Mouse (Mus musculus): ENCODE data around the gene Epha10. TPM values are rescaled to one million over a fixed set of nuclear protein-coding genes. Genes with fewer than 3 reads are reported as not detected.

The Epha10 gene
- polyA plus RNA-seq (2012; rRNA removed; ENCODE audit: low replicate concordance), result not detected in 2 replicates

DNA sequence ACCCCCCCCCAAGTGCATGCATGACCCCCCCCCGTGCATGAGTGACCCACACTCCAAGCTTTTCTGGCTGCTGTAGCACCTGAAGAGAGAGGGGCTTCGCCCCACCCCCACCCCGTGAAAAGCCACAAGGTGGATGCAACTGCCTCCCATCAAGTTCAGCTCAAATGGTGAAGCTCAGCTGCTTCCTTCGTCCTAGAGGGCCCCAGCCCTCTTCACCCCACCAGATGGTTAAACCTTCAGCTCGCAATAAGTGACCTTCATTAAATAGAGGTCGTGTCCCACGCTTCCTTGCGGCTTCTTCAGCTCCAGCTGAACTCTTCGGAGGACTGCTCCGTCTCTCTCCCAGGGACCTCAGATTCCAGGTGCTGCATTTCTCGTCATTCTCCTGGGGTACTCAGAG is at the start of gene Epha10:
Gene Epha10 (plus strand): TSS at position 301 of the 400 bp plus-strand sequence.

GRCm38 (mm10) chr4:124850261-124850913 is 30.3 kb upstream of the Epha10 start, which contains the start of gene Yrdc:
TSS of gene Yrdc (plus strand) at chr4:124850679.

DNA sequence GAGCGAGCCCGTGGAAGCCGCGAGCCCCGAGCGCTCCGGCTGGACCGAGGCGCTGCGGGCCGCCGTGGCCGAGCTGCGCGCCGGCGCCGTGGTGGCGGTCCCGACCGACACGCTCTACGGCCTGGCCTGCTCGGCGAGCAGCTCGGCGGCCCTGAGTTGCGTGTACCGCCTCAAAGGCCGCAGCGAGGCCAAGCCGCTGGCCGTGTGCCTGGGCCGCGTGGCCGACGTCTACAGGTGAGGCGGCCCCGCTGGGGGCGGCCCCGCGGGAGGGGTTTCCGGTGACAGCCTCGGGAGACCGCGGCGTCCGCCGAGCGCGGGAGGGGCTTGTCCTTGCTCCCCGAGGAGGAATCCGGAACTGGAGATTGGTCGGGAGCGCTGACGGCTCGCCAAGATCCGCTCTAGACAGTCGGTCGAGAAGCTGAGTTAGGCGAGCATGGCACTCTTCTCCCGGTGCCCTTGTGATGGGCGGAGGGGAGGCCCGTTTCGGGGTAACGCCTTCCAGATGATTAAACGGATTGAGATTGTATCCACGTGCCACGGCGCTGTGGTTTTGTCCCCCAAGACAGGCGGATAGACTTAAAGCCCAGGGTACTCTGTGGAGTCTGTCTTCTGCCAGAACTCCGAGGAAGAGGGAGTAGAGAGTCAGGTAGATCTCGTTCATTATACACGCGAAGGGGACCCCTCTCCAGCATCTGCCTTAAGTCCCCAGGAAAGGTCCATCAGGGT is 29.6 kb upstream of the Epha10 start, which contains the start of gene 1110065P20Rik:
Gene 1110065P20Rik (minus strand): TSS at position 264 of the 726 bp plus-strand sequence.

GRCm38 (mm10) chr4:124861283-124862188 is 19.2 kb upstream of the Epha10 start, which contains the start of gene Maneal:
TSS of gene Maneal (minus strand) at chr4:124862171.

DNA sequence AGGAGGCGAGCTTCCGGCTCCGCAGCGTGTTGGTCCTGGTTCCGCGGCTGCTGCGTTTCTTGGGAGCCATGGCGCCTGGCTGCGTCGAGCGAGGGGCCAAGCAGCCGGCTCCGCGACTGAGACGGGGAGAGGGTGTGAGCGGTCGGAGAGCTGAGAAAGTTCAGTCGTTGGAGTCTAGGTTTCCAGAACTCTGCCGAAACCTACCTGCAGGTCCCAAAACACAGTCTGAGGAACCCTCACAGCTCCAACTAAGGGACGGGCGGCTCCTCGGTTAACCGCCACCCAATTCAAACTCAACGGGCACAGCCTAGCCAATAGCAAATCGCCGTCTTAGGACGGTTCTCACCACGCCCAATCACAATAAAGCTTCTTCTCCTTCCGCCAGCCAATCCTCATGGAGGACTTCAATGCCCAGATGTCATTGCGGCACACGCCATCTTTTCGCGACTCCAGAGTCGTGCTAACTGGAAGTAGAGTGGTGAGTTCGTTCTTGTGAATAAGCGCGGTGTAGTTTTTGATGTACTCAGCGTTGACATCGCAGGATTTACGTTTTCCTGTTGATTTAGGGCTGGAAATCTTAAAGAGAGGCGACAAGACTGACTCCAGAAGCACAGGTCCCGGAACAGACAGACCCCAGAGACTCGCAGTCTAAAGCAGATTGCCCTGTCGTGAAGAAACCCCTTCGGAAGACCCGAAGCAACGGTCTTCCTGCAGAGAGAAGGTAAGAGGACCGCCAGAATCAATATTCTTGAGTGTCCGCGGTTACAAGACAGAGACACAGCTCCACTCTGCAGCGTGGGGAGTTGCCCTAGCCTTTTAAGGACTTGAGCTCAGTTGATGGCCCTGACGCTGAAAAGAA is 56.1 kb downstream of the Epha10 start, which contains the start of gene 9930104L06Rik:
Gene 9930104L06Rik (plus strand): TSS at position 436 of the 859 bp plus-strand sequence.

GRCm38 (mm10) chr4:124939211-124939610 is 58.5 kb downstream of the Epha10 start, which contains the start of gene Cdca8:
TSS of gene Cdca8 (minus strand) at chr4:124939311.

Other genes starting within 250 kb of the Epha10 start
- gene Pou3f1, start 224.1 kb upstream of the Epha10 start, polyA plus RNA-seq (2012; rRNA removed; ENCODE audit: low replicate concordance), result 0.02 TPM in 2 replicates
- gene Utp11, start 187.3 kb upstream of the Epha10 start, polyA plus RNA-seq (2012; rRNA removed; ENCODE audit: low replicate concordance), result 0.62 and 1.1 TPM in 2 replicates
- gene Fhl3, start 180.2 kb upstream of the Epha10 start, polyA plus RNA-seq (2012; rRNA removed; ENCODE audit: low replicate concordance), result 6.3 and 13.5 TPM in 2 replicates
- gene Sf3a3, start 166.1 kb upstream of the Epha10 start, polyA plus RNA-seq (2012; rRNA removed; ENCODE audit: low replicate concordance), result 3.0 and 3.8 TPM in 2 replicates
- 28.4 TPM in 2 replicates for gene Inpp5b, start 139.0 kb upstream of the Epha10 start, polyA plus RNA-seq (2012; rRNA removed; ENCODE audit: low replicate concordance)
- 4.7 and 7.8 TPM in 2 replicates for gene Mtf1, start 78.8 kb upstream of the Epha10 start, polyA plus RNA-seq (2012; rRNA removed; ENCODE audit: low replicate concordance)
- gene Yrdc, start 30.2 kb upstream of the Epha10 start, polyA plus RNA-seq (2012; rRNA removed; ENCODE audit: low replicate concordance), result 29.4 and 29.6 TPM in 2 replicates
- gene 1110065P20Rik, start 29.7 kb upstream of the Epha10 start, polyA plus RNA-seq (2012; rRNA removed; ENCODE audit: low replicate concordance), result 24.1 and 37.4 TPM in 2 replicates
- gene Maneal, start 18.7 kb upstream of the Epha10 start, polyA plus RNA-seq (2012; rRNA removed; ENCODE audit: low replicate concordance), result 0.14 and 0.25 TPM in 2 replicates
- gene 9930104L06Rik, start 56.1 kb downstream of the Epha10 start, polyA plus RNA-seq (2012; rRNA removed; ENCODE audit: low replicate concordance), result 7.5 and 13.1 TPM in 2 replicates
- 14.9 and 15.1 TPM in 2 replicates for gene Cdca8, start 58.4 kb downstream of the Epha10 start, polyA plus RNA-seq (2012; rRNA removed; ENCODE audit: low replicate concordance)
- 2.7 TPM in 2 replicates for gene Rspo1, start 105.5 kb downstream of the Epha10 start, polyA plus RNA-seq (2012; rRNA removed; ENCODE audit: low replicate concordance)
- 2.5 and 3.3 TPM in 2 replicates for gene Gnl2, start 135.7 kb downstream of the Epha10 start, polyA plus RNA-seq (2012; rRNA removed; ENCODE audit: low replicate concordance)
- not detected in 2 replicates for gene Dnali1, start 184.8 kb downstream of the Epha10 start, polyA plus RNA-seq (2012; rRNA removed; ENCODE audit: low replicate concordance)
- gene Snip1, start 185.8 kb downstream of the Epha10 start, polyA plus RNA-seq (2012; rRNA removed; ENCODE audit: low replicate concordance), result 4.3 and 5.0 TPM in 2 replicates
- 4.0 and 5.3 TPM in 2 replicates for gene Meaf6, start 204.2 kb downstream of the Epha10 start, polyA plus RNA-seq (2012; rRNA removed; ENCODE audit: low replicate concordance)
- gene Zc3h12a, start 246.9 kb downstream of the Epha10 start, polyA plus RNA-seq (2012; rRNA removed; ENCODE audit: low replicate concordance), result 24.1 and 33.9 TPM in 2 replicates